Mouse (Mus musculus) lung, embryonic 16.5 days (tissue): ENCODE results near the gene Ush2a. TPM values are rescaled to one million over a fixed set of nuclear protein-coding genes. Genes with fewer than 3 reads are reported as not detected.
A peak's percentile ranks its signal among the peaks of the same experiment; 100 is the strongest.

Source experiments
- ATAC-seq: fragments of 200-750 bp; cut with Nextera tagmentation; 2 replicates; pipeline ENCODE4 v1.8.0; 2017; ENCODE audit warnings: low read depth, mild to moderate bottlenecking, moderate library complexity
- H3K27ac ChIP-seq: fragments of 300-500 bp; sonication (generic); 2 replicates; pipeline ENCODE4 v1.5.1; 2014; ENCODE audit warnings: mild to moderate bottlenecking, control low read depth, low read length
- H3K27me3 ChIP-seq: fragments of 300-500 bp; sonication (generic); 2 replicates; pipeline ENCODE4 v1.6.1; 2014; ENCODE audit warnings: low read depth, low read length, mixed read lengths; ENCODE audit not compliant: control insufficient read depth, insufficient read depth
- H3K36me3 ChIP-seq: fragments of 300-500 bp; sonication (generic); 2 replicates; pipeline ENCODE4 v1.6.1; 2014; ENCODE audit warnings: low read length; ENCODE audit not compliant: control insufficient read depth, insufficient read depth
- H3K4me1 ChIP-seq: fragments of 300-500 bp; sonication (generic); replicated peaks from 2 replicates; pipeline ENCODE4 v1.6.1; 2014; ENCODE audit warnings: low read length, mixed read lengths; ENCODE audit not compliant: control insufficient read depth, insufficient read depth
- H3K4me2 ChIP-seq: fragments of 300-500 bp; sonication (generic); 2 replicates; pipeline ENCODE4 v1.6.1; 2014; ENCODE audit warnings: low read depth, low read length, control low read depth
- H3K4me3 ChIP-seq: fragments of 300-500 bp; sonication (generic); 2 replicates; pipeline ENCODE4 v1.5.1; 2014; ENCODE audit warnings: mild to moderate bottlenecking, low read length, control low read depth
- H3K9ac ChIP-seq: fragments of 300-500 bp; sonication (generic); 2 replicates; pipeline ENCODE4 v1.6.1; 2014; ENCODE audit warnings: low read length, control low read depth
- H3K9me3 ChIP-seq: fragments of 300-500 bp; sonication (generic); 2 replicates; pipeline ENCODE4 v1.6.1; 2016; ENCODE audit warnings: low read length; ENCODE audit not compliant: control insufficient read depth
- WGBS: fragments of 180-500 bp; shearing (Covaris S2); extraction: QIAGEN DNeasy Blood & Tissue Kit; methylation state at CpG from one replicate; pipeline ENCODE4 v1.1.7; 2014; 5-methylcytosine and 5-hydroxymethylcytosine counted together
- polyA plus RNA-seq: library from polyadenylated mRNA; unstranded; fragments of >200 nt; fragmentation: Nextera tagmentation; extraction: Ambion mirVana; gene quantifications from 2 replicates; pipeline ENCODE4 v1.2.1, GENCODE M21; 2015

Gene Ush2a
- polyA plus RNA-seq, 1 experiment from 2014 or later, result 0.11 TPM

DNA sequence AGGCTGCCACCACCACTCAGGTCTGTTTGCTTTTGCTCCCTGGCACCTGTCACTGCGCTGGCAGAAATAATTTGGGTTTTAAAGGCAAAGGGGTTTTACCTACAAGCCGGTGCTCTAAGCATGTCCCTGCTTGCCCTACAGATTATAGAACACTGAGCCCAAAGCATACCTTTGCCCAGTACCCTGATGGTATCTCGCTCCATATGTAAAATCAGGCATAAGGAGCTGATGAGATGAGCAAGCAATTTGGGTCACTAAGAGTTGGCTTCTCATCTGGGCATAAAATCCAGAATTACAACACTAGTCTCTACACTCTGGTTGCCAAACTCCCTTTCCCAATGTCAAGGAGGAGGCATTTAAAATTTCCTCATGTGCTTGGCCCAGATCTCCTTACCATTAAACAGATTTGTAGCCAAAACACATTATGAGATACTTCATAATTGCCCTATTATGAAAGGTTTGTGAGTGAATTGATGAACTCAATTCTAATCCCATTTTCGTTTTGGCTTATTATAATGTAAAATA lies 616.8 kb downstream of the Ush2a start:
- H3K27me3 ChIP-seq, result no peaks in the 10 kb centered on the region
- no peaks in the 10 kb centered on the region for H3K4me1 ChIP-seq
- no peak overlapping the region for H3K4me2 ChIP-seq
- ATAC-seq, result no peak
- no peak overlapping the region for H3K27ac ChIP-seq
- 76% methylated on average over 4 of the region's 4 CpGs for WGBS
- H3K9ac ChIP-seq, result no peak overlapping the region
- no peaks in the 10 kb centered on the region for H3K9me3 ChIP-seq
- no peak overlapping the region for H3K4me3 ChIP-seq
- H3K36me3 ChIP-seq, result no peaks in the 10 kb centered on the region

DNA sequence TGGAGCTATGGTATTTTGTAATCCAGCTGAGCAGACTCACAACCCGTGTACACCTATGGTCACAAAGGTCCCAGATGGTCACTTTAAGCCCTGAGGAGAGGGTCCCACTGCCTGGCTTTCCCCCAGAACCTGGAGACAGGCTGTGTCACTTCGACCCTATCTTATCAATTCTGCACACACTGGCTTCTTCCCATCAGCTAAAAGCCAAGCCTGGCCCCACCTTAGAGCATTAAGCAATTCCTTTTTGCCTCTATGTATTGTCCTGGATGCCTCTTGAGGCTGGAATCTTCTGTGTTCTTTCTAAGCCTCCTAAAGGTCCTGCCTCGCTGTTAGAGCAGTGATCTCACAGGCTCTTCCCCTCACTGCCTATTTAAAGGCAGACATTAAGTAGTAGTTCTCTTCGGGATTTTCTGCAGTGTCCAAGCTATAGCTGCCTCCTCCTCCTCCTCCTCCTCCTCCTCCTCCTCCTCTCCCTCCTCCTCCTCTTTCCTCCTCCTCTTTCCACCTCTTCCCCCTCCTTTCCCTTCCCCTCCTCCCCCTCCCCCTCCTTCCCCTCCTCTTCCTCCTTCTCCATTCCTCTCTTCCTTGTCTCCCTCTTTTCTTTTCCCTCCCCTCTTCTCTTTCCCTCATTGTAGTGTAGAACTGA lies 635.2 kb downstream of the Ush2a start:
- Histone ChIP-seq H3K27ac (no peak overlapping the region), H3K27me3 (no peaks in the 10 kb centered on the region), H3K9me3 (no peaks in the 10 kb centered on the region), H3K36me3 (no peaks in the 10 kb centered on the region), H3K4me1 (no peaks in the 10 kb centered on the region), H3K4me2 (no peak overlapping the region), H3K9ac (no peak overlapping the region), H3K4me3 (no peak overlapping the region)
- WGBS, result 27% methylated on average over 4 of the region's 4 CpGs
- ATAC-seq, result no peak

DNA sequence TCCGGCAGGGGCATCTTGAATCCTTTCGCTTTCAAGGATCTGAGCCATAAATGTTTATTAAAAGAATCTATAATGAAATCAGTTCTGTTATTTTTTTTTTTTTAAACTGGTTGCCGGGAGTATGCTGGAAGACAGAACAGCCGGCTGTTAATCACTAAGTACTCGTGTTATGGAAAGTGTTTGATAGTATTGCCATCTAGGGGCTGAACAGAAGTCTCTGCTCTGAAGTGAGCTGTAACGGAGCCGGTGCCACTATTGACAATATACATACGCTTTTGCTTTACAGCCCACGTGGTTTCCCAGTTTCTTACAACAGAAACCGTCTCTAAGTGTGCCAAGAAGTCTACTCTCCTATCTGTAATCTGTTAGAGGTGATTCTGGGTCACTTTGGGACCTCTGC lies 642.3 kb downstream of the Ush2a start:
- Histone ChIP-seq H3K36me3 (no peaks in the 10 kb centered on the region), H3K9ac (no peak overlapping the region), H3K4me2 (peak overlapping the region; percentile 32), H3K4me3 (no peak overlapping the region; the same call in 1 of the 2 replicates), H3K4me1 (0 out of 2 replicates have a peak, but pooled peaks cover 2% of the 10 kb centered on the region), H3K9me3 (no peaks in the 10 kb centered on the region), H3K27ac (no peak overlapping the region), H3K27me3 (no peaks in the 10 kb centered on the region)
- WGBS, result 14% methylated on average over 10 of the region's 10 CpGs
- ATAC-seq, result peak; percentile 64; the same call in 1 of the 2 replicates

DNA sequence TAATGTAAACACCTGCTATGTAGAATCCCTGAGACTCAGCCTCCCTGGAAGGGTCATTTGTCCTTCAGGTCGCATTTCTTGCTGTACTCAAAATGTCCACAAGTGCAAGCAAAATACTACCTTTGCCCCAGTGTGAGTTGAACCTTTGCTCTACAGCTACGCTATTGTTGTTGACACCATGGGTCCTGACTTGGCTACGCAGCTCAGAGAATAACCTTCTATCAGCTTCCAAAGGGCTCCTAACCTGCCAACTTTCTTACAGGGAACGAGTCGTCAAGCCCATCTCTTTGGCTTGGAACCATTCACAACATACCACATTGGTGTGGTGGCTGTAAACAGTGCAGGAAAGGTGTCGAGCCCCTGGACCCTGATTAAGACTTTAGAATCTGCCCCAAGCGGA lies 644.4 kb downstream of the Ush2a start:
- ATAC-seq, result no peak
- Histone ChIP-seq H3K27ac (no peak overlapping the region), H3K27me3 (no peaks in the 10 kb centered on the region), H3K4me3 (no peak overlapping the region), H3K4me2 (no peak overlapping the region), H3K9me3 (no peaks in the 10 kb centered on the region), H3K4me1 (0 out of 2 replicates have a peak, but pooled peaks cover 2% of the 10 kb centered on the region), H3K36me3 (no peaks in the 10 kb centered on the region), H3K9ac (no peak overlapping the region)
- WGBS, result 80% methylated on average over 7 of the region's 7 CpGs

DNA sequence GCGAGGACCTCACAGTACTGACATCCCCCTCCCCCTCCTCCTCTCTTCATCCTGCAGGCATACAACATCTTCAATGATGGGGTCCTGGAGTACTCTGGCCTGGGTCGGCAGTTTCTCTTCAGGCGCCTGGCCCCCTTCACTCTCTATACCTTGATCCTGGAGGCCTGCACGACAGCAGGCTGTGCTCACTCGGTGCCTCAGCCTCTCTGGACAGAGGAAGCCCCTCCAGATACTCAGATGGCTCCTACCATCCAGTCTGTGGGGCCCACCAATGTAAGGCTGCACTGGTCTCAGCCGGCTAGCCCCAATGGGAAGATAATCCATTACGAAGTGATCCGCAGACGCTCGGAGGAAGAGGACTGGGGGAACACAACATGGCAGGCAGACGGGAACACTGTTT lies 648.8 kb downstream of the Ush2a start:
- no peaks in the 10 kb centered on the region for H3K9me3 ChIP-seq
- H3K4me3 ChIP-seq, result no peak overlapping the region
- 78% methylated on average over 11 of the region's 11 CpGs for WGBS
- no peaks in the 10 kb centered on the region for H3K27me3 ChIP-seq
- H3K27ac ChIP-seq, result no peak overlapping the region
- no peaks in the 10 kb centered on the region for H3K4me1 ChIP-seq
- no peak overlapping the region for H3K4me2 ChIP-seq
- no peak for ATAC-seq
- no peaks in the 10 kb centered on the region for H3K36me3 ChIP-seq
- H3K9ac ChIP-seq, result no peak overlapping the region

DNA sequence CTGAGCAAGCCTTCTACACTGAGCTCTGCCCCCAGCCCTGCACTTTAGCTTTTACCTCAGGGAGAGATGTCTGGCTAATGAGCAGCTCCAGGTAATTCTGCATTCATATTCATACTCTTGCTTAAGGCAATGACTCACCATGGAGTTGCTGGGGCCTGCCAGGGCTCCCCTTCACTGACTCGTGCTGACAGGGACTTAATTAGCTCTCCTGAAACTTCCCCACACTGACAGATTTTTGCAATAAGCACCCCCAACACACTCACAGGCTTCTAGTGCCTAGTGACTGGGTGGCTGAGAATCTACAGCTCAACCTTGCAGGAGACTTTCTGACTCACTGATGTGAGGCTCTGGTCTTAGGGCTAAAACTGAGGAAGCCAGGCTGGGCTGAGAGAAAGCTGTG lies 658.1 kb downstream of the Ush2a start:
- Histone ChIP-seq H3K27ac (no peak overlapping the region), H3K36me3 (no peaks in the 10 kb centered on the region), H3K27me3 (no peaks in the 10 kb centered on the region), H3K4me1 (no peaks in the 10 kb centered on the region), H3K4me3 (no peak overlapping the region), H3K4me2 (no peak overlapping the region), H3K9ac (no peak overlapping the region), H3K9me3 (no peaks in the 10 kb centered on the region)
- WGBS, result 27% methylated on average over 1 of the region's 1 CpGs
- ATAC-seq, result no peak

DNA sequence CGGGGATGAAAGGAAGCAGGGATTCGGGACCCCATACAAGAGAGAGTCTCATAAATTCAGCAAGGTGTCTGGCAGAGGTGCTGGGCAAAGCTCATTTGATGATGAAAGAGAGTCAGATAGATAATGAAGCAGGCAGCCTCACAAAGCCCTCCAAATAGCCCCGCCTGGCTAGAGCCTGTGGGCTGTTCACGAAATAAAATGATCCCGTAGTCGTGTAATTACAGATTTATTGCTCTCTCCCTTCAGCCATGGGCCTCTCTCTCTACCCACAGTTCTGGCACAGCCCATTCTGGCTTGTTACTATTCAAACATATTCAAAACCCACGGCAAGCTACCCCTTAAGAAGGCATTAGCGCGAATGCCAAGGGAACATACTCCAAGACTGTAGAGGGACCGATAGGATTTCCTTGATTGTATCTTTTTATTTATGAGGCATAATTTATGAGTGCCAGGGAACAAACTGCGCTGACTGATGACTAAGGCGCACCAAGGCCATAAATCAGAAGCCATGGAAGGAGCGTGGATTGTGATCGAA lies 675.5 kb downstream of the Ush2a start:
- Histone ChIP-seq H3K4me3 (no peak overlapping the region), H3K4me2 (no peak overlapping the region), H3K27ac (no peak overlapping the region), H3K9ac (no peak overlapping the region), H3K27me3 (no peaks in the 10 kb centered on the region), H3K4me1 (no peaks in the 10 kb centered on the region), H3K36me3 (no peaks in the 10 kb centered on the region), H3K9me3 (no peaks in the 10 kb centered on the region)
- no peak for ATAC-seq
- 84% methylated on average over 14 of the region's 14 CpGs for WGBS

DNA sequence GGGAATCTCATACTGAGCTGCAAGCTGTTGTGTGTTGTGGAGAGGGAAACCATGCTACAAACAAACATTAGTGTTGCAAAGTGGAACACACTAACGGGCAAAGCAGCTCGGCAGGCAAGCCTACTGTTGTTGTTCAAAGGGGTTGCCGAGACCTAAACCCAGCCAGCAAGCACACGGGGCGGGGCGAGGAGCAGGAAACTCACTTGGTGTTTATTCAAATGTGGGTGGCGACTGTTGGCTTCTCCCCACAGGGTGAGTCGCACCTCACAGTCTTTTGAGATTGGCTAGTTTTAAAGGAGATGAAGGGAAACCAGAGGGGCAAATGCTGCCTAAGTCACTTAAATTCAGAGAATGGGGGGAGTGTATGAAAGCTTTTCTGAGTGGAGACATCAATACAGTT lies 683.5 kb downstream of the Ush2a start:
- no peak for ATAC-seq
- no peaks in the 10 kb centered on the region for H3K36me3 ChIP-seq
- H3K4me3 ChIP-seq, result no peak overlapping the region
- no peaks in the 10 kb centered on the region for H3K9me3 ChIP-seq
- H3K4me2 ChIP-seq, result 0 out of 2 replicates have a peak overlapping the region, but pooled peaks have one; percentile 0
- WGBS, result 9% methylated on average over 8 of the region's 8 CpGs
- H3K27me3 ChIP-seq, result no peaks in the 10 kb centered on the region
- H3K9ac ChIP-seq, result no peak overlapping the region
- peaks cover 3% of the 10 kb centered on the region; the same call in 1 of the 2 replicates for H3K4me1 ChIP-seq
- no peak overlapping the region for H3K27ac ChIP-seq

DNA sequence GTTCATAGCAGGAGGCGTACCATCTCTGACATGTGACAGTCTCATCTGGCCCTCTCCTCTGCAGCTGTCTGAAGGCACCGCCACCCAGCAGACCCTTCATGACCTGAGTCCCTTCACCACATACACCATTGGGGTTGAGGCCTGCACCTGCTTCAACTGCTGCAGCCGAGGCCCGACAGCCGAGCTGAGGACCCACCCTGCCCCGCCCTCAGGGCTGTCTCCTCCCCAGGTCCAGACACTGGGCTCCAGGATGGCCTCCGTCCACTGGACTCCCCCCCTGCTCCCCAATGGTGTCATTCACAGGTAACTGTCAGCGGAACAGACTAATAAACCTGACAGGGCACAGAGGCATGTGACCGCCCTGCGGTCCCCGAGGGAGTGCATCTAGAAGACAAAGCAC lies 685.0 kb downstream of the Ush2a start:
- H3K4me1 ChIP-seq, result peaks cover 3% of the 10 kb centered on the region; the same call in 1 of the 2 replicates
- no peak overlapping the region for H3K27ac ChIP-seq
- no peaks in the 10 kb centered on the region for H3K36me3 ChIP-seq
- no peak overlapping the region for H3K4me2 ChIP-seq
- H3K9ac ChIP-seq, result no peak overlapping the region
- ATAC-seq, result no peak
- H3K27me3 ChIP-seq, result no peaks in the 10 kb centered on the region
- 90% methylated on average over 11 of the region's 11 CpGs for WGBS
- H3K9me3 ChIP-seq, result no peaks in the 10 kb centered on the region
- no peak overlapping the region for H3K4me3 ChIP-seq
